In the genomic region with DNA sequence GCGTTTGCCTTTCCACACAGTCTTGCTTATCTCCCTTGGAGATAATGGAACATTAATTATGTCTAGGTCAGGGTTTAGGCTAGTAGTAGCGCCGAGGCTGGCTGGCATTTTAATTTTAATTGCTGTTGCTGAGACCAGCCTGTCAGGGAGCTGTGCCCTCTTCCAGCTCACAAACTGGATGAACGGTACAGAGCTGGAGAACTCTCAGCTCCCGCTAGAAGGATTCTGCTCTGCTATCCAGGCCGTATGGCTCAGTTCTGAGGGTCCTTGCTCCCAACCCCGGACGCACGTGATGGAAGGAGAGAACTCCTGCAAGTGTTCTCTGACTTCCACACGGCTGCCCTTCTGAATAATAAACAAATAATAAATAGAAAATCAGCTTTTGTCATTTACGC, we compare ENCODE assay signal across 8 mouse cellular contexts. TPM values are rescaled to one million over a fixed set of nuclear protein-coding genes. Genes with fewer than 3 reads are reported as not detected.
A peak's percentile ranks its signal among the peaks of the same experiment; 100 is the strongest.
DNase-seq lines count a peak whose midpoint lies in the region; ATAC-seq and TF ChIP-seq lines count a peak whose summit lies in the region.

No protein-coding gene starts in this region.

- H3K9me3 ChIP-seq in heart, embryonic 15.5 days (replicated peaks) = no peaks in the 10 kb centered on the region
- no peaks in the 10 kb centered on the region for H3K9me3 ChIP-seq in forebrain, postnatal 0 days (ENCODE audit: low read length)

- 26% methylated on average over 11 of the region's 11 CpGs for WGBS in heart, embryonic 15.5 days
- 21% methylated on average over 11 of the region's 11 CpGs for WGBS in forebrain, postnatal 0 days

- peak overlapping the region; percentile 64 for H3K27ac ChIP-seq in heart, embryonic 15.5 days
- H3K27ac ChIP-seq in forebrain, postnatal 0 days (ENCODE audit: low read depth, low read length) = peak overlapping the region; percentile 47; the same call in 1 of the 2 replicates

- no peak for DNase-seq in heart, postnatal 4 days
- peak; percentile 12 for DNase-seq in adipocyte (ENCODE audit: low spot score)
- no peak for DNase-seq in forebrain, postnatal 0 days
- no peak for DNase-seq in right cerebral cortex, postnatal 25 days
- no peak for DNase-seq in right cerebral cortex, postnatal 10 days (ENCODE audit: low spot score in 2 of 2)
- DNase-seq in cerebellum, postnatal 25 days = no peak

- no peak for ATAC-seq in heart, embryonic 15.5 days (replicated peaks; ENCODE audit: insufficient number of reproducible peaks, insufficient read depth, low FRiP score, low read depth)
- ATAC-seq in forebrain, postnatal 0 days = peak; percentile 59
- 0 out of 2 replicates have a peak, but pooled peaks have one; percentile 9 for ATAC-seq in megakaryocyte-erythroid progenitor cell, adult 5-6 weeks (replicated peaks; ENCODE audit: low FRiP score, low TSS enrichment, poor library complexity, severe bottlenecking)

- H3K4me3 ChIP-seq in heart, embryonic 15.5 days = peak overlapping the region; percentile 87
- H3K4me3 ChIP-seq in forebrain, postnatal 0 days (ENCODE audit: low read depth, low read length) = peak overlapping the region; percentile 71

- H3K36me3 ChIP-seq in heart, embryonic 15.5 days = no peaks in the 10 kb centered on the region
- H3K36me3 ChIP-seq in forebrain, postnatal 0 days (ENCODE audit: insufficient read depth) = no peaks in the 10 kb centered on the region

- peak; percentile 1; the same call in 1 of the 2 replicates for TF ChIP-seq CTCF in forebrain, postnatal 0 days (IDR thresholded peaks at IDR 0.05; ENCODE audit: low read depth)

- H3K9ac ChIP-seq in heart, embryonic 15.5 days = peak overlapping the region; percentile 92
- peak overlapping the region; percentile 59 for H3K9ac ChIP-seq in forebrain, postnatal 0 days

- H3K4me1 ChIP-seq in heart, embryonic 15.5 days (replicated peaks) = peaks cover 13% of the 10 kb centered on the region
- peaks cover 3% of the 10 kb centered on the region; the same call in 1 of the 2 replicates for H3K4me1 ChIP-seq in forebrain, postnatal 0 days (ENCODE audit: insufficient read depth)

- peak overlapping the region; percentile 98 for H3K4me2 ChIP-seq in heart, embryonic 15.5 days
- H3K4me2 ChIP-seq in forebrain, postnatal 0 days (ENCODE audit: low read depth) = peak overlapping the region; percentile 73

- no peaks in the 10 kb centered on the region for H3K27me3 ChIP-seq in heart, embryonic 15.5 days
- peaks cover 5% of the 10 kb centered on the region; the same call in 1 of the 2 replicates for H3K27me3 ChIP-seq in forebrain, postnatal 0 days (ENCODE audit: insufficient read depth, low read length)

RNA-seq across cellular contexts. Expression of a gene that starts 0.7 kb away (rescaled TPM):
- polyA plus RNA-seq in heart, embryonic 15.5 days (2015; fragmentation: Nextera tagmentation; extraction: Ambion mirVana) = 8.6 and 10.3 TPM in 2 replicates
- 10 to 100 TPM; 18.6 to 19.6 TPM for total RNA-seq in heart, postnatal 4 days (2021)
- total RNA-seq in forebrain, postnatal 0 days (2014; rRNA removed) = 52.4 and 67.3 TPM in 2 replicates
- 32.6 and 40.4 TPM in 2 replicates for polyA plus RNA-seq in forebrain, postnatal 0 days (2015; fragmentation: Nextera tagmentation; extraction: Ambion mirVana)
- total RNA-seq in megakaryocyte-erythroid progenitor cell, adult 5-6 weeks (2014; fragmentation: Nextera tagmentation) = 9.2 and 10.6 TPM in 2 replicates
- 8.6 and 9.3 TPM in 2 replicates for total RNA-seq in megakaryocyte-erythroid progenitor cell, adult 5-6 weeks (2017)

RNA-seq across cellular contexts. Expression of a gene that starts 36.4 kb away (rescaled TPM):
- 0.55 and 3.0 TPM in 2 replicates for polyA plus RNA-seq in heart, embryonic 15.5 days (2015; fragmentation: Nextera tagmentation; extraction: Ambion mirVana)
- total RNA-seq in heart, postnatal 4 days (2021) = under 1 TPM; 0.62 to 0.77 TPM
- 0.90 and 1.2 TPM in 2 replicates for total RNA-seq in forebrain, postnatal 0 days (2014; rRNA removed)
- polyA plus RNA-seq in forebrain, postnatal 0 days (2015; fragmentation: Nextera tagmentation; extraction: Ambion mirVana) = 0.63 and 0.86 TPM in 2 replicates
- 0.81 TPM in 1 of 2 replicates, not detected in the other for total RNA-seq in megakaryocyte-erythroid progenitor cell, adult 5-6 weeks (2014; fragmentation: Nextera tagmentation)
- not detected in 2 replicates for total RNA-seq in megakaryocyte-erythroid progenitor cell, adult 5-6 weeks (2017)
